ENCODE assay signal across 17 mouse cellular contexts in the genomic region with DNA sequence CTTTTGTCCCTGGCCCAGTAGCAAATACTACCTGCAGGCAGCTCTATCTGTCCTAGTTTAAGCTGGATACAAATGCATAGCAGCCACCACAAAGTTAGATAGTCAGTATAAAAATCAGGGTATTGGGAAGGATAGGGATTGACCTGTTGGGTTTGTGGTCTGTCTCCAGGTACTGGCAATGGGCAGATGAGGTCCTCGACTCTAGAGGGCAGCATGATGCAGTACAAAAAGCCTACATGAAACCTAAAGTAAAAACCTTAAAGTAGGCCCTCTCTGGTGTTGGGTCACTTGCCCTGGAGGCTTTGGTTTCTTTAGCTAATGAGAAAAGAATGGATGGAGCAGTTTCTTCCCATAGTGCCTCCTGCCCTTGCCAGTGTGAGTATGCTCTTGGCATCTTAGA. TPM values are rescaled to one million over a fixed set of nuclear protein-coding genes. Genes with fewer than 3 reads are reported as not detected.
DNase-seq lines count a peak whose midpoint lies in the region; ATAC-seq and TF ChIP-seq lines count a peak whose summit lies in the region.
"Had no signal": no experiment of that assay in that cellular context is flagged by ENCODE, and none has a peak within 500 bp of the region (broad histone marks: within the 10 kb centered on the region; RNA-seq: fewer than 3 reads in every experiment).

No protein-coding gene starts in this region.

- WGBS in limb, embryonic 10.5 days = 41% methylated on average over 1 of the region's 1 CpGs

- no peak for TF ChIP-seq EP300 in CH12.LX (IDR thresholded peaks at IDR 0.05; ENCODE audit: low read length)

- no peak overlapping the region for H3K4me3 ChIP-seq in gastrocnemius, adult 2 months
- H3K4me3 ChIP-seq in left cerebral cortex, adult 2 months = no peak overlapping the region
- no peak overlapping the region for H3K4me3 ChIP-seq in CH12.LX (replicated peaks in 1 of 3; ENCODE audit: low read depth in 2 of 3, low read length in 2 of 3, poor library complexity in 1 of 3)
- no peak overlapping the region for H3K4me3 ChIP-seq in limb, embryonic 10.5 days
- H3K4me3 ChIP-seq: embryonic facial prominence, embryonic 13.5 days; limb, embryonic 13.5 days; midbrain, embryonic 12.5 days had no signal

- no peaks in the 10 kb centered on the region for H3K27me3 ChIP-seq in CH12.LX (replicated peaks)
- H3K27me3 ChIP-seq in limb, embryonic 10.5 days (ENCODE audit: low read depth, poor library complexity, severe bottlenecking) = no peaks in the 10 kb centered on the region
- H3K27me3 ChIP-seq: embryonic facial prominence, embryonic 13.5 days; limb, embryonic 13.5 days; midbrain, embryonic 12.5 days had no signal

- DNase-seq in gastrocnemius, adult 2 months = no peak
- DNase-seq in gastrocnemius, postnatal 4 days (ENCODE audit: low spot score in 2 of 2) = no peak
- DNase-seq in left cerebral cortex, adult 2 months (ENCODE audit: extremely low spot score in 1 of 2, low spot score in 2 of 2) = no peak
- DNase-seq in left cerebral cortex, postnatal 4 days = no peak
- DNase-seq in CH12.LX (ENCODE audit: extremely low read depth) = no peak
- DNase-seq in limb, embryonic 10.5 days (ENCODE audit: low spot score) = no peak
- DNase-seq: adrenal gland, adult 2 months; cerebellum, adult 11-12 months; gastrocnemius, postnatal 10 days; kidney, adult 11 months; lung, adult 18-20 months had no signal

- in situ Hi-C loops in CH12.LX (cut with MboI; ENCODE audit: low pct_ligation_motif_present, low pct_unique_long_range_greater_than_20kb, low sequenced_read_pairs) = no loop called here

- H3K9me3 ChIP-seq in CH12.LX (replicated peaks; ENCODE audit: low read length) = peaks cover 4% of the 10 kb centered on the region
- H3K9me3 ChIP-seq in limb, embryonic 10.5 days (replicated peaks) = no peaks in the 10 kb centered on the region
- H3K9me3 ChIP-seq: embryonic facial prominence, embryonic 13.5 days; G1E; limb, embryonic 13.5 days had no signal

- dilution Hi-C loops in CH12.LX (cut with MboI; ENCODE audit: extremely low pct_ligation_motif_present, extremely low pct_unique_long_range_greater_than_20kb, low sequenced_read_pairs) = no loop called here

- no peaks in the 10 kb centered on the region for H3K4me1 ChIP-seq in CH12.LX (ENCODE audit: control insufficient read depth in 1 of 2, insufficient read depth in 2 of 2)
- H3K4me1 ChIP-seq in limb, embryonic 10.5 days = peaks cover 63% of the 10 kb centered on the region

- H3K79me2 ChIP-seq in CH12.LX (replicated peaks; ENCODE audit: control insufficient read depth, extremely low read depth, insufficient read depth, poor library complexity, severe bottlenecking) = no peaks in the 10 kb centered on the region

- TF ChIP-seq CTCF in gastrocnemius, adult 2 months (IDR thresholded peaks at IDR 0.05) = peak; percentile 47
- peak; percentile 41 for TF ChIP-seq CTCF in left cerebral cortex, adult 2 months (IDR thresholded peaks at IDR 0.05)
- peak in 1 of 2 experiments; percentile 63; a peak in 2 of 4 replicates for TF ChIP-seq CTCF in CH12.LX (conservative IDR thresholded peaks at IDR 0.05 in 1 of 2, IDR thresholded peaks at IDR 0.05 in 1 of 2; ENCODE audit: low read depth in 2 of 2, low read length in 2 of 2)

- intact Hi-C loops in gastrocnemius, adult 2 months (cut with DNase I) = loop anchor here (2.0 kb wide), 1 partner anchor 48 kb away; no protein-coding TSS in a partner anchor
- intact Hi-C loops in left cerebral cortex, adult 2 months (cut with DNase I) = loop anchor here (2.0 kb wide), 1 partner anchor 48 kb away; no protein-coding TSS in a partner anchor
- intact Hi-C loops in left cerebral cortex, postnatal 4 days (cut with DNase I) = no loop called here

- no peak for TF ChIP-seq POLR2A in CH12.LX (IDR thresholded peaks at IDR 0.05; ENCODE audit: low read depth, low read length)

- H3K36me3 ChIP-seq in CH12.LX (replicated peaks in 1 of 2; ENCODE audit: control insufficient read depth in 1 of 2, insufficient read depth in 1 of 2, low read length in 1 of 2) = peaks cover 0 to 81% of the 10 kb centered on the region in 2 experiments
- peaks cover 27% of the 10 kb centered on the region for H3K36me3 ChIP-seq in limb, embryonic 10.5 days

- no peak overlapping the region for H3K27ac ChIP-seq in gastrocnemius, adult 2 months
- no peak overlapping the region for H3K27ac ChIP-seq in left cerebral cortex, adult 2 months
- no peak overlapping the region for H3K27ac ChIP-seq in CH12.LX (ENCODE audit: insufficient read depth, low read depth)
- H3K27ac ChIP-seq in limb, embryonic 10.5 days = peak overlapping the region; percentile 72; the same call in 1 of the 2 replicates
- H3K27ac ChIP-seq: embryonic facial prominence, embryonic 13.5 days; hindbrain, embryonic 14.5 days; midbrain, embryonic 12.5 days had no signal

- no peak overlapping the region for H3K9ac ChIP-seq in CH12.LX (ENCODE audit: insufficient read depth, low read depth)
- H3K9ac ChIP-seq: embryonic facial prominence, embryonic 13.5 days; hindbrain, embryonic 14.5 days; limb, embryonic 13.5 days; midbrain, embryonic 12.5 days had no signal

- TF ChIP-seq RAD21 in CH12.LX (IDR thresholded peaks at IDR 0.05; ENCODE audit: low read depth, low read length) = peak; percentile 58

- no peak for ATAC-seq in monocyte, adult 5-6 weeks (replicated peaks; ENCODE audit: insufficient number of reproducible peaks, low FRiP score, low TSS enrichment, poor library complexity, severe bottlenecking)

- H3K4me2 ChIP-seq in CH12.LX (ENCODE audit: insufficient read depth, low read depth, poor library complexity, severe bottlenecking) = no peak overlapping the region
- H3K4me2 ChIP-seq: embryonic facial prominence, embryonic 13.5 days; hindbrain, embryonic 14.5 days; limb, embryonic 13.5 days; midbrain, embryonic 12.5 days had no signal

TF ChIP-seq in CH12.LX, 34 proteins besides CTCF, POLR2A, EP300 and RAD21:
- peak; percentile 57 for TF ChIP-seq SMC3 (IDR thresholded peaks at IDR 0.05; ENCODE audit: low read depth, low read length)
- no peak for TF ChIP-seq CHD2 (IDR thresholded peaks at IDR 0.05; ENCODE audit: low read length)
TF ChIP-seq in CH12.LX: peak in this region for 1.

RNA-seq across cellular contexts. Expression of a gene that starts 53.6 kb away (rescaled TPM):
- 10 to 100 TPM; 15.1 to 17.5 TPM for total RNA-seq in gastrocnemius, adult 2 months (2021)
- total RNA-seq in gastrocnemius, postnatal 4 days (2021) = 10 to 100 TPM; 25.7 to 29.5 TPM
- 10 to 100 TPM; 37.3 to 42.0 TPM for total RNA-seq in left cerebral cortex, adult 2 months (2021)
- total RNA-seq in left cerebral cortex, postnatal 4 days (2021) = 10 to 100 TPM; 46.1 to 47.6 TPM
- total RNA-seq in CH12.LX (2012; rRNA removed) = 39.3 and 42.2 TPM in 2 replicates
- total RNA-seq in CH12.LX (2014; rRNA removed) = 39.3 and 42.6 TPM in 2 replicates
- 43.4 and 44.5 TPM in 2 replicates for polyA plus RNA-seq in CH12.LX (2012; ENCODE audit: insufficient read length, low read depth)
- polyA plus RNA-seq in limb, embryonic 10.5 days (2016; fragmentation: Nextera tagmentation; extraction: Ambion mirVana) = 89.7 and 92.2 TPM in 2 replicates
- total RNA-seq in monocyte, adult 5-6 weeks (2017) = 18.1 to 30.9 TPM (median 23.9 TPM) in 3 replicates
